13 mouse cellular contexts compared by ENCODE assay signal in the genomic region with DNA sequence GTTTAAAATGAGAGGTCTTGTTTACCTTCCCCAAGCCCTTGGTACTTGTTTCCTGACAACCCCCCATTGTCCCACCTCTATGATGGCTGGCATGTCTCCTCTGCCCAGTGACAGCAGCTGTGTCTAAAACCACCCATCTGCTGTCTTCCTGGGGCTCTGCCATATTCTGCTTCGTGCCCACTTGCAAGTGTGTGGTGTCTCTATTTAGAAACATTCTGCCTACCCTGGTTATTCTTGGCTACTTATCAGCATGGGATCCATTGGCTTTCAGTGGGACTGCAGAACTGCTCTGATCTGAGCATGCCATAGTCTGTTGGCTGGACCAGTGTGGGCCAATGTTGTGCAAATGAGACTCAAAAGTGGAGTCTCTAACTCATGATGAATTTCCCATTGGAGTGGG.
DNase-seq lines count a peak whose midpoint lies in the region; ATAC-seq and TF ChIP-seq lines count a peak whose summit lies in the region.
"Had no signal": no experiment of that assay in that cellular context is flagged by ENCODE, and none has a peak within 500 bp of the region (broad histone marks: within the 10 kb centered on the region; RNA-seq: fewer than 3 reads in every experiment).

No protein-coding gene starts in this region.

- DNase-seq in cerebellum, postnatal 36 days = peak; percentile 10 to 20
- no peak for DNase-seq in cerebellum, adult 11 months
- peak; percentile 16 for DNase-seq in intestine, embryonic 14.5 days (ENCODE audit: low spot score)
- DNase-seq in left cerebral cortex, adult 18-20 months (ENCODE audit: low spot score in 2 of 2) = peak; percentile 76 to 87
- peak; percentile 55 to 78 for DNase-seq in right cerebral cortex, postnatal 36 days (ENCODE audit: low spot score in 2 of 2)
- no peak for DNase-seq in gastrocnemius, postnatal 4 days (ENCODE audit: low spot score in 2 of 2)
- DNase-seq in thymus, postnatal 10 days (ENCODE audit: low spot score in 2 of 2) = no peak
- DNase-seq: gastrocnemius, postnatal 10 days; kidney, postnatal 4 days; liver, embryonic 13.5 days had no signal

- no peak overlapping the region for H3K27ac ChIP-seq in intestine, embryonic 14.5 days (ENCODE audit: low read depth)
- H3K27ac ChIP-seq in intestine, postnatal 0 days (ENCODE audit: low read depth, low read length) = no peak overlapping the region
- H3K27ac ChIP-seq: embryonic facial prominence, embryonic 12.5 days; liver, embryonic 13.5 days; macrophage had no signal

- no peak overlapping the region for H3K9ac ChIP-seq in intestine, embryonic 14.5 days (ENCODE audit: low read length)
- no peak overlapping the region for H3K9ac ChIP-seq in intestine, postnatal 0 days (ENCODE audit: low read depth, low read length)
- H3K9ac ChIP-seq: embryonic facial prominence, embryonic 12.5 days; liver, embryonic 13.5 days had no signal

- H3K4me1 ChIP-seq in intestine, embryonic 14.5 days (replicated peaks; ENCODE audit: control insufficient read depth, insufficient read depth, low read length) = 0 out of 2 replicates have a peak, but pooled peaks cover 3% of the 10 kb centered on the region
- H3K4me1 ChIP-seq in intestine, postnatal 0 days (replicated peaks; ENCODE audit: control insufficient read depth, insufficient read depth, low read length) = no peaks in the 10 kb centered on the region
- H3K4me1 ChIP-seq: embryonic facial prominence, embryonic 12.5 days; liver, embryonic 13.5 days had no signal

- no peaks in the 10 kb centered on the region for H3K9me3 ChIP-seq in intestine, embryonic 14.5 days (ENCODE audit: control insufficient read depth, low read length)
- no peaks in the 10 kb centered on the region for H3K9me3 ChIP-seq in intestine, postnatal 0 days (ENCODE audit: control insufficient read depth)
- H3K9me3 ChIP-seq: embryonic facial prominence, embryonic 12.5 days; liver, embryonic 13.5 days had no signal

- WGBS in intestine, embryonic 14.5 days = 92% methylated on average over 1 of the region's 1 CpGs
- WGBS in intestine, postnatal 0 days = 83% methylated on average over 1 of the region's 1 CpGs

- no peaks in the 10 kb centered on the region for H3K27me3 ChIP-seq in intestine, embryonic 14.5 days (replicated peaks; ENCODE audit: control insufficient read depth, insufficient read depth, low read length)
- no peaks in the 10 kb centered on the region for H3K27me3 ChIP-seq in intestine, postnatal 0 days (replicated peaks; ENCODE audit: control insufficient read depth, insufficient read depth, low read length)
- H3K27me3 ChIP-seq: embryonic facial prominence, embryonic 12.5 days; liver, embryonic 13.5 days had no signal

- H3K4me2 ChIP-seq in intestine, embryonic 14.5 days (ENCODE audit: low read length) = no peak overlapping the region
- no peak overlapping the region for H3K4me2 ChIP-seq in intestine, postnatal 0 days (replicated peaks; ENCODE audit: low read depth)
- H3K4me2 ChIP-seq: embryonic facial prominence, embryonic 12.5 days; liver, embryonic 13.5 days had no signal

- no peak overlapping the region for H3K4me3 ChIP-seq in intestine, embryonic 14.5 days (ENCODE audit: low read depth, low read length)
- H3K4me3 ChIP-seq in intestine, postnatal 0 days (ENCODE audit: low read depth, low read length) = no peak overlapping the region
- H3K4me3 ChIP-seq: embryonic facial prominence, embryonic 12.5 days; liver, embryonic 13.5 days had no signal

- no peak for ATAC-seq in intestine, embryonic 14.5 days (replicated peaks; ENCODE audit: low FRiP score, low TSS enrichment, low read depth)
- no peak for ATAC-seq in intestine, postnatal 0 days

- TF ChIP-seq CTCF in intestine, postnatal 0 days (IDR thresholded peaks at IDR 0.05; ENCODE audit: low read depth) = no peak

- H3K36me3 ChIP-seq in intestine, embryonic 14.5 days (ENCODE audit: control insufficient read depth, insufficient read depth, low read length) = no peaks in the 10 kb centered on the region
- no peaks in the 10 kb centered on the region for H3K36me3 ChIP-seq in intestine, postnatal 0 days (ENCODE audit: control insufficient read depth, insufficient read depth)
- H3K36me3 ChIP-seq: embryonic facial prominence, embryonic 12.5 days; liver, embryonic 13.5 days had no signal

Comparison
In these comparisons a context has a peak if more than half of its experiments do, and no peak if none do; other contexts are left out.
1. DNase-seq: peak in cerebellum, postnatal 36 days (2 of 2), intestine, embryonic 14.5 days (single experiment), left cerebral cortex, adult 18-20 months (2 of 2) and right cerebral cortex, postnatal 36 days (2 of 2); none in cerebellum, adult 11 months (single experiment), gastrocnemius, postnatal 4 days (0 of 2) and thymus, postnatal 10 days (0 of 2).